Mouse (Mus musculus) layer of hippocampus, adult 9-11 months (tissue): ENCODE data around the gene H1foo.

Experiments
- DNase-seq: peaks from one replicate; pipeline ENCODE4 v3.0.0; 2022

Gene H1foo

GRCm38 (mm10) chr6:115987096-115987747 is 42.5 kb downstream of the H1foo start:
- DNase-seq, result no peak

GRCm38 (mm10) chr6:115989032-115989431 is 44.3 kb downstream of the H1foo start:
- DNase-seq, result no peak

- DNase-seq, result peak; percentile 63
These were observed 44.9 kb downstream of the H1foo start for GRCm38 (mm10) chr6:115989607-115990006.

GRCm38 (mm10) chr6:115990056-115990455 is 45.3 kb downstream of the H1foo start:
- no peak for DNase-seq

GRCm38 (mm10) chr6:115990479-115990878 is 45.7 kb downstream of the H1foo start:
- DNase-seq, result no peak

GRCm38 (mm10) chr6:115991108-115991880 is 46.6 kb downstream of the H1foo start:
- DNase-seq, result no peak

- no peak for DNase-seq
These were observed 47.3 kb downstream of the H1foo start for GRCm38 (mm10) chr6:115991881-115992620.

- no peak for DNase-seq
These were observed 48.2 kb downstream of the H1foo start for GRCm38 (mm10) chr6:115992981-115993380.

- DNase-seq, result no peak
These were observed 48.9 kb downstream of the H1foo start for GRCm38 (mm10) chr6:115993463-115994145.

- DNase-seq, result no peak
These were observed 49.6 kb downstream of the H1foo start for GRCm38 (mm10) chr6:115994146-115994876.

- peak; percentile 85 for DNase-seq
These were observed 50.3 kb downstream of the H1foo start, which contains the start of gene Plxnd1 for GRCm38 (mm10) chr6:115994877-115995520. Plxnd1 (minus strand) TSS chr6:115995005.

- DNase-seq, result no peak
These were observed 50.8 kb downstream of the H1foo start for GRCm38 (mm10) chr6:115995531-115995941.

- DNase-seq, result no peak
These were observed 51.6 kb downstream of the H1foo start for GRCm38 (mm10) chr6:115996171-115996851.

- DNase-seq, result no peak
These were observed 53.1 kb downstream of the H1foo start for GRCm38 (mm10) chr6:115997726-115998311.

GRCm38 (mm10) chr6:115998758-115999157 is 54.0 kb downstream of the H1foo start:
- DNase-seq, result no peak

- no peak for DNase-seq
These were observed 54.5 kb downstream of the H1foo start for GRCm38 (mm10) chr6:115999227-115999626.
